Mouse (Mus musculus) hindbrain, embryonic 10.5 days (tissue): ENCODE results near the gene Twistnb. TPM values are rescaled to one million over a fixed set of nuclear protein-coding genes. Genes with fewer than 3 reads are reported as not detected.
A peak's percentile ranks its signal among the peaks of the same experiment; 100 is the strongest.

Experiments used
- DNase-seq: peaks from one replicate; pipeline ENCODE4 v3.0.0-alpha.2; 2017; ENCODE audit warnings: low spot score
- H3K27ac ChIP-seq: fragments of 300-500 bp; sonication (generic); 2 replicates; pipeline ENCODE4 v1.5.1; 2016; ENCODE audit warnings: mild to moderate bottlenecking, moderate library complexity
- H3K27me3 ChIP-seq: fragments of 300-500 bp; sonication (generic); 2 replicates; pipeline ENCODE4 v1.6.1; 2016; ENCODE audit warnings: mild to moderate bottlenecking; ENCODE audit not compliant: poor library complexity, insufficient read depth, severe bottlenecking
- H3K36me3 ChIP-seq: fragments of 300-500 bp; sonication (generic); 2 replicates; pipeline ENCODE4 v1.6.1; 2016; ENCODE audit warnings: mild to moderate bottlenecking, moderate library complexity
- H3K4me1 ChIP-seq: fragments of 300-500 bp; sonication (generic); replicated peaks from 2 replicates; pipeline ENCODE4 v1.6.1; 2016; ENCODE audit warnings: mild to moderate bottlenecking
- H3K4me3 ChIP-seq: fragments of 300-500 bp; sonication (generic); 2 replicates; pipeline ENCODE4 v1.5.1; 2016; ENCODE audit warnings: mild to moderate bottlenecking, moderate library complexity
- H3K9me3 ChIP-seq: fragments of 300-500 bp; sonication (generic); 2 replicates; pipeline ENCODE4 v1.6.1; 2016; ENCODE audit warnings: mild to moderate bottlenecking, moderate library complexity
- WGBS: fragments of 180-500 bp; shearing (Covaris S2); methylation state at CpG from one replicate; pipeline ENCODE4 v1.1.7; 2016; 5-methylcytosine and 5-hydroxymethylcytosine counted together
- polyA plus RNA-seq: library from polyadenylated mRNA; unstranded; fragments of >200 nt; fragmentation: Nextera tagmentation; extraction: Ambion mirVana; gene quantifications from 2 replicates; pipeline ENCODE4 v1.2.1, GENCODE M21; 2016

Twistnb gene
- 51.8 and 66.5 TPM in 2 replicates for polyA plus RNA-seq

- H3K9me3 ChIP-seq, result no peaks in the 10 kb centered on the region
- H3K27ac ChIP-seq, result peak within 1 kb of the TSS; percentile 91
- no peaks in the 10 kb centered on the region for H3K27me3 ChIP-seq
- H3K36me3 ChIP-seq, result peaks cover 10% of the 10 kb centered on the region; the same call in 1 of the 2 replicates
- DNase-seq, result peak; percentile 96
- WGBS, result under 1% methylated on average over 66 of the region's 66 CpGs
- H3K4me1 ChIP-seq, result peaks cover 9% of the 10 kb centered on the region
- peak within 1 kb of the TSS; percentile 84 for H3K4me3 ChIP-seq
Measured at GRCm38 (mm10) chr12:33429387-33430160, at the start of gene Twistnb. Gene Twistnb, plus strand, starts transcription at chr12:33429635.

- H3K36me3 ChIP-seq, result no peaks in the 10 kb centered on the region
- H3K9me3 ChIP-seq, result no peaks in the 10 kb centered on the region
- H3K27me3 ChIP-seq, result 0 out of 2 replicates have a peak, but pooled peaks cover 5% of the 10 kb centered on the region
- DNase-seq, result peak; percentile 79
- H3K27ac ChIP-seq, result no peak overlapping the region
- WGBS, result 9% methylated on average over 5 of the region's 5 CpGs
- no peak overlapping the region for H3K4me3 ChIP-seq
- H3K4me1 ChIP-seq, result 0 out of 2 replicates have a peak, but pooled peaks cover 3% of the 10 kb centered on the region
Measured at GRCm38 (mm10) chr12:33388842-33389241, 40.6 kb upstream of the Twistnb start.

- 80% methylated on average over 2 of the region's 2 CpGs for WGBS
- DNase-seq, result no peak
- Histone ChIP-seq H3K4me3 (no peak overlapping the region), H3K36me3 (no peaks in the 10 kb centered on the region), H3K4me1 (peaks cover 13% of the 10 kb centered on the region), H3K27me3 (0 out of 2 replicates have a peak, but pooled peaks cover 4% of the 10 kb centered on the region), H3K27ac (no peak overlapping the region), H3K9me3 (no peaks in the 10 kb centered on the region)
Measured at GRCm38 (mm10) chr12:33390844-33391560, 38.4 kb upstream of the Twistnb start.

- WGBS, result 10% methylated on average over 24 of the region's 24 CpGs
- peak within 1 kb of the TSS; percentile 79 for H3K27ac ChIP-seq
- no peaks in the 10 kb centered on the region for H3K27me3 ChIP-seq
Measured at GRCm38 (mm10) chr12:33394804-33395623, 34.4 kb upstream of the Twistnb start, which contains the start of gene Efcab10. Gene Efcab10, plus strand, starts transcription at chr12:33394854.

GRCm38 (mm10) chr12:33403265-33403693, 26.2 kb upstream of the Twistnb start:
- 66% methylated on average over 7 of the region's 7 CpGs for WGBS
- H3K4me3 ChIP-seq, result no peak overlapping the region
- no peak for DNase-seq

More at GRCm38 (mm10) chr12:33394804-33395623, 34.4 kb upstream of the Twistnb start, which contains the start of gene Efcab10:
- H3K4me1 ChIP-seq, result peaks cover 11% of the 10 kb centered on the region
- H3K9me3 ChIP-seq, result no peaks in the 10 kb centered on the region
- H3K4me3 ChIP-seq, result peak within 1 kb of the TSS; percentile 49
- peak; percentile 59 for DNase-seq
- no peaks in the 10 kb centered on the region for H3K36me3 ChIP-seq

GRCm38 (mm10) chr12:33404996-33405395, 24.4 kb upstream of the Twistnb start:
- Histone ChIP-seq H3K27me3 (no peaks in the 10 kb centered on the region), H3K36me3 (no peaks in the 10 kb centered on the region), H3K9me3 (no peaks in the 10 kb centered on the region), H3K4me3 (no peak overlapping the region), H3K27ac (0 out of 2 replicates have a peak overlapping the region, but pooled peaks have one; percentile 23), H3K4me1 (peaks cover 11% of the 10 kb centered on the region)
- DNase-seq, result no peak
- WGBS, result 59% methylated on average over 5 of the region's 5 CpGs

More at GRCm38 (mm10) chr12:33403265-33403693, 26.2 kb upstream of the Twistnb start:
- Histone ChIP-seq H3K9me3 (no peaks in the 10 kb centered on the region), H3K27ac (no peak overlapping the region), H3K36me3 (no peaks in the 10 kb centered on the region), H3K4me1 (peaks cover 11% of the 10 kb centered on the region), H3K27me3 (no peaks in the 10 kb centered on the region)

- Histone ChIP-seq H3K27me3 (no peaks in the 10 kb centered on the region), H3K27ac (0 out of 2 replicates have a peak overlapping the region, but pooled peaks have one; percentile 23), H3K4me3 (no peak overlapping the region), H3K4me1 (peaks cover 11% of the 10 kb centered on the region), H3K9me3 (no peaks in the 10 kb centered on the region), H3K36me3 (no peaks in the 10 kb centered on the region)
- DNase-seq, result no peak
- WGBS, result 42% methylated on average over 6 of the region's 6 CpGs
Measured at GRCm38 (mm10) chr12:33405398-33406026, 23.9 kb upstream of the Twistnb start.

- Histone ChIP-seq H3K4me1 (no peaks in the 10 kb centered on the region), H3K4me3 (no peak overlapping the region), H3K27ac (no peak overlapping the region), H3K9me3 (no peaks in the 10 kb centered on the region), H3K27me3 (no peaks in the 10 kb centered on the region), H3K36me3 (no peaks in the 10 kb centered on the region)
- WGBS, result 55% methylated on average over 6 of the region's 6 CpGs
- DNase-seq, result no peak
Measured at GRCm38 (mm10) chr12:33411580-33412151, 17.8 kb upstream of the Twistnb start.

GRCm38 (mm10) chr12:33424329-33424728, 5.1 kb upstream of the Twistnb start:
- Histone ChIP-seq H3K27me3 (no peaks in the 10 kb centered on the region), H3K36me3 (no peaks in the 10 kb centered on the region), H3K4me1 (no peaks in the 10 kb centered on the region), H3K9me3 (no peaks in the 10 kb centered on the region), H3K4me3 (no peak overlapping the region), H3K27ac (no peak overlapping the region)
- 37% methylated on average over 3 of the region's 3 CpGs for WGBS
- peak; percentile 50 for DNase-seq

- Histone ChIP-seq H3K36me3 (no peaks in the 10 kb centered on the region), H3K4me1 (peaks cover 9% of the 10 kb centered on the region), H3K27ac (no peak overlapping the region), H3K27me3 (no peaks in the 10 kb centered on the region), H3K9me3 (no peaks in the 10 kb centered on the region), H3K4me3 (no peak overlapping the region)
- no peak for DNase-seq
- 29% methylated on average over 3 of the region's 3 CpGs for WGBS
Measured at GRCm38 (mm10) chr12:33427293-33427692, 2.1 kb upstream of the Twistnb start.

GRCm38 (mm10) chr12:33427726-33428125, 1.7 kb upstream of the Twistnb start:
- Histone ChIP-seq H3K27me3 (no peaks in the 10 kb centered on the region), H3K27ac (no peak overlapping the region), H3K9me3 (no peaks in the 10 kb centered on the region), H3K36me3 (no peaks in the 10 kb centered on the region), H3K4me1 (peaks cover 9% of the 10 kb centered on the region), H3K4me3 (no peak overlapping the region)
- 85% methylated on average over 2 of the region's 2 CpGs for WGBS
- DNase-seq, result no peak
